Mouse (Mus musculus) liver, adult 2 months (tissue): ENCODE measurements around the gene Zc3hc1. TPM values are rescaled to one million over a fixed set of nuclear protein-coding genes. Genes with fewer than 3 reads are reported as not detected.
A peak's percentile ranks its signal among the peaks of the same experiment; 100 is the strongest.

Experiments
- DNase-seq: peaks from one replicate; pipeline ENCODE4 v3.0.0-alpha.2; 2011; ENCODE audit warnings: low read depth, low spot score; ENCODE audit errors: extremely low read depth
- H3K27ac ChIP-seq: fragments of 200-500 bp; replicated peaks from 2 replicates; pipeline ENCODE4 v1.5.1; 2012; ENCODE audit warnings: low read depth, mild to moderate bottlenecking, control low read depth, inconsistent platforms, low read length; ENCODE audit not compliant: insufficient read depth
- H3K27me3 ChIP-seq: fragments of 200-500 bp; 2 replicates; pipeline ENCODE4 v1.6.1; 2012; ENCODE audit warnings: mild to moderate bottlenecking, moderate library complexity, low read length, inconsistent platforms; ENCODE audit not compliant: control insufficient read depth, insufficient read depth
- H3K36me3 ChIP-seq: fragments of 200-500 bp; 2 replicates; pipeline ENCODE4 v1.6.1; 2012; ENCODE audit warnings: low read length, inconsistent platforms; ENCODE audit not compliant: control insufficient read depth, insufficient read depth
- H3K4me1 ChIP-seq: fragments of 200-500 bp; 2 replicates; pipeline ENCODE4 v1.6.1; 2011; ENCODE audit warnings: low read length; ENCODE audit not compliant: control insufficient read depth, insufficient read depth
- H3K4me3 ChIP-seq: fragments of 200-500 bp; 2 replicates; pipeline ENCODE4 v1.5.1; 2011; ENCODE audit warnings: low read depth, mild to moderate bottlenecking, control low read depth, low read length, moderate library complexity; ENCODE audit not compliant: insufficient read depth
- H3K79me2 ChIP-seq: fragments of 200-500 bp; 2 replicates; pipeline ENCODE4 v1.6.1; 2012; ENCODE audit warnings: inconsistent platforms, mild to moderate bottlenecking, low read length, moderate library complexity; ENCODE audit not compliant: control insufficient read depth, insufficient read depth
- H3K9ac ChIP-seq: fragments of 200-500 bp; 2 replicates; pipeline ENCODE4 v1.6.1; 2012; ENCODE audit warnings: low read depth, mild to moderate bottlenecking, control low read depth, inconsistent platforms, low read length
- CTCF ChIP-seq: fragments of 200-500 bp; IDR thresholded peaks from 2 replicates; pipeline ENCODE4 v1.5.1; 2011; ENCODE audit warnings: low read depth, low read length, control low read depth
- POLR2A ChIP-seq: fragments of 200-500 bp; IDR thresholded peaks from 2 replicates; pipeline ENCODE4 v1.6.1; 2011; ENCODE audit warnings: low read length, control low read depth; ENCODE audit not compliant: insufficient read depth; ENCODE audit errors: extremely low read depth
- WGBS: fragments of 180-500 bp; shearing (Covaris S2); methylation state at CpG from one replicate; pipeline ENCODE4 v1.1.7; 2018; 5-methylcytosine and 5-hydroxymethylcytosine counted together
- polyA plus RNA-seq: library from polyadenylated mRNA; depleted of rRNA; stranded (reverse); fragments of >200 nt; gene quantifications from 2 replicates; pipeline ENCODE4 v1.2.3, GENCODE M21; 2012
- total RNA-seq: library from RNA; depleted of rRNA; stranded (reverse); fragments of >200 nt; gene quantifications from 2 replicates; pipeline ENCODE4 v1.2.3, GENCODE M21; 2014

Gene Zc3hc1
- total and polyA plus RNA-seq, 2 experiments = 7.3 to 8.2 TPM

- no peak overlapping the region for H3K9ac ChIP-seq
- H3K27me3 ChIP-seq = no peaks in the 10 kb centered on the region
- peaks cover 31% of the 10 kb centered on the region; the same call in 1 of the 2 replicates for H3K79me2 ChIP-seq
- TF ChIP-seq CTCF = no peak
- TF ChIP-seq POLR2A = no peak
- H3K4me1 ChIP-seq = peaks cover 3% of the 10 kb centered on the region
- H3K4me3 ChIP-seq = no peak overlapping the region
- 82% methylated on average over 7 of the region's 7 CpGs for WGBS
- H3K36me3 ChIP-seq = peaks cover 3% of the 10 kb centered on the region; the same call in 1 of the 2 replicates
- no peak for DNase-seq
- no peak overlapping the region for H3K27ac ChIP-seq
Measured at GRCm38 (mm10) chr6:30416801-30417200, 26.0 kb upstream of the Zc3hc1 start.

GRCm38 (mm10) chr6:30416126-30416525 lies 25.3 kb upstream of the Zc3hc1 start:
- Histone ChIP-seq H3K36me3 (peaks cover 1% of the 10 kb centered on the region; the same call in 1 of the 2 replicates), H3K4me3 (no peak overlapping the region), H3K79me2 (peaks cover 28% of the 10 kb centered on the region; the same call in 1 of the 2 replicates), H3K4me1 (peaks cover 3% of the 10 kb centered on the region), H3K27me3 (no peaks in the 10 kb centered on the region), H3K27ac (no peak overlapping the region), H3K9ac (no peak overlapping the region)
- TF ChIP-seq POLR2A (no peak), CTCF (no peak)
- 89% methylated on average over 2 of the region's 2 CpGs for WGBS
- no peak for DNase-seq

- H3K4me1 ChIP-seq = peaks cover 12% of the 10 kb centered on the region
- no peak for DNase-seq
- 33% methylated on average over 4 of the region's 4 CpGs for WGBS
- no peak overlapping the region for H3K27ac ChIP-seq
- no peaks in the 10 kb centered on the region for H3K36me3 ChIP-seq
- TF ChIP-seq CTCF (no peak), POLR2A (no peak)
- H3K4me3 ChIP-seq = no peak overlapping the region
- H3K27me3 ChIP-seq = no peaks in the 10 kb centered on the region
- peaks cover 31% of the 10 kb centered on the region for H3K79me2 ChIP-seq
- H3K9ac ChIP-seq = no peak overlapping the region
Measured at GRCm38 (mm10) chr6:30411311-30411710, 20.5 kb upstream of the Zc3hc1 start.

GRCm38 (mm10) chr6:30409399-30410093 lies 18.7 kb upstream of the Zc3hc1 start:
- DNase-seq = peak; percentile 80
- Histone ChIP-seq H3K27ac (peak overlapping the region; percentile 66), H3K27me3 (no peaks in the 10 kb centered on the region), H3K36me3 (no peaks in the 10 kb centered on the region), H3K4me3 (no peak overlapping the region), H3K4me1 (peaks cover 15% of the 10 kb centered on the region), H3K9ac (no peak overlapping the region), H3K79me2 (peaks cover 33% of the 10 kb centered on the region)
- 24% methylated on average over 7 of the region's 7 CpGs for WGBS
- TF ChIP-seq CTCF (no peak), POLR2A (no peak)

GRCm38 (mm10) chr6:30408276-30408675 lies 17.4 kb upstream of the Zc3hc1 start:
- DNase-seq = no peak
- no peak overlapping the region for H3K9ac ChIP-seq
- no peak overlapping the region for H3K27ac ChIP-seq
- H3K27me3 ChIP-seq = no peaks in the 10 kb centered on the region
- H3K4me1 ChIP-seq = peaks cover 16% of the 10 kb centered on the region
- H3K79me2 ChIP-seq = peaks cover 30% of the 10 kb centered on the region
- H3K4me3 ChIP-seq = no peak overlapping the region
- no peak for TF ChIP-seq POLR2A
- TF ChIP-seq CTCF = no peak
- no peaks in the 10 kb centered on the region for H3K36me3 ChIP-seq
- WGBS = 96% methylated on average over 4 of the region's 4 CpGs

- Histone ChIP-seq H3K9ac (no peak overlapping the region), H3K79me2 (peaks cover 20% of the 10 kb centered on the region), H3K27me3 (no peaks in the 10 kb centered on the region), H3K4me1 (peaks cover 14% of the 10 kb centered on the region), H3K4me3 (no peak overlapping the region), H3K27ac (no peak overlapping the region), H3K36me3 (no peaks in the 10 kb centered on the region)
- TF ChIP-seq POLR2A (no peak), CTCF (no peak)
- peak; percentile 28 for DNase-seq
- WGBS = 52% methylated on average over 5 of the region's 5 CpGs
Measured at GRCm38 (mm10) chr6:30404671-30405070, 13.8 kb upstream of the Zc3hc1 start.
